12 mouse cellular contexts compared by ENCODE assay signal in the genomic region with DNA sequence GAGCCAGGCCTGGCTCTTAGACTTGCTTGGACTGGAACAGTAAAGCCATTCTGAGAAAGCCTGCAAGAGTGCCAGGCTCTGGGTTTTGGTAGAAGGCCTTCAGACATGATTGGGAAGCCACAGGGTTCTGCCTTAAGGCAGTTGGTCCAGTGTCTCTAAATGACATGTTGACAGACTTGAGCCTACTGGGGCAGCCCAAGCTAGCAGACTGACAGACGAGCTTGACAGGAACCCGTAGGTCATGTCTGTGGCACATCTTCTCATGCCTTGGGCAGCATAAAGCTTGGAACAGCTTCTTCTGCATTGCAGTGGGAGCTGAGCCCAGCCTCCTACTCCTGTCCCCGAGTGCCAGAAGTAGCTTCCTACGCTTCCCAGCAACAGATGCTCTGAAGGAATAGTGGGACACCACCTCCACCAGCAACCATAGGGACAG. TPM values are rescaled to one million over a fixed set of nuclear protein-coding genes. Genes with fewer than 3 reads are reported as not detected.
A peak's percentile ranks its signal among the peaks of the same experiment; 100 is the strongest.
DNase-seq lines count a peak whose midpoint lies in the region; ATAC-seq lines count a peak whose summit lies in the region.
"Had no signal": no experiment of that assay in that cellular context is flagged by ENCODE, and none has a peak within 500 bp of the region (broad histone marks: within the 10 kb centered on the region; RNA-seq: fewer than 3 reads in every experiment).

No protein-coding gene starts in this region.

- H3K9ac ChIP-seq in liver, embryonic 12.5 days, result no peak overlapping the region; the same call in 1 of the 2 replicates
- 0 out of 2 replicates have a peak overlapping the region, but pooled peaks have one; percentile 3 for H3K9ac ChIP-seq in hindbrain, embryonic 14.5 days
- no peak overlapping the region for H3K9ac ChIP-seq in neural tube, embryonic 15.5 days (replicated peaks)
- H3K9ac ChIP-seq: liver, embryonic 14.5 days had no signal

- no peaks in the 10 kb centered on the region for H3K9me3 ChIP-seq in liver, embryonic 12.5 days (replicated peaks)
- no peaks in the 10 kb centered on the region for H3K9me3 ChIP-seq in hindbrain, embryonic 14.5 days (ENCODE audit: control insufficient read depth, low read length)
- H3K9me3 ChIP-seq in neural tube, embryonic 15.5 days (replicated peaks), result no peaks in the 10 kb centered on the region
- H3K9me3 ChIP-seq: embryonic facial prominence, embryonic 12.5 days had no signal

- ATAC-seq in liver, embryonic 12.5 days, result no peak
- no peak for ATAC-seq in hindbrain, embryonic 14.5 days (ENCODE audit: low FRiP score)
- ATAC-seq in neural tube, embryonic 15.5 days (ENCODE audit: low FRiP score), result no peak
- no peak for ATAC-seq in megakaryocyte progenitor cell, adult 5-6 weeks (replicated peaks; ENCODE audit: poor library complexity)

- H3K4me1 ChIP-seq in liver, embryonic 12.5 days, result peaks cover 85% of the 10 kb centered on the region
- peaks cover 42% of the 10 kb centered on the region for H3K4me1 ChIP-seq in hindbrain, embryonic 14.5 days (replicated peaks; ENCODE audit: control insufficient read depth, insufficient read depth, low read length)
- H3K4me1 ChIP-seq in neural tube, embryonic 15.5 days, result peaks cover 68% of the 10 kb centered on the region

- H3K27me3 ChIP-seq in liver, embryonic 12.5 days (replicated peaks), result no peaks in the 10 kb centered on the region
- H3K27me3 ChIP-seq in hindbrain, embryonic 14.5 days (ENCODE audit: control insufficient read depth, insufficient read depth, low read length), result no peaks in the 10 kb centered on the region
- no peaks in the 10 kb centered on the region for H3K27me3 ChIP-seq in neural tube, embryonic 15.5 days (replicated peaks)
- H3K27me3 ChIP-seq: embryonic facial prominence, embryonic 12.5 days had no signal

- no peak overlapping the region for H3K4me3 ChIP-seq in liver, embryonic 12.5 days
- H3K4me3 ChIP-seq in hindbrain, embryonic 14.5 days (replicated peaks; ENCODE audit: low read length), result no peak overlapping the region
- no peak overlapping the region for H3K4me3 ChIP-seq in neural tube, embryonic 15.5 days (replicated peaks)
- H3K4me3 ChIP-seq: embryonic facial prominence, embryonic 12.5 days had no signal

- 72% methylated on average over 4 of the region's 4 CpGs for WGBS in liver, embryonic 12.5 days (ENCODE audit: insufficient replicate concordance)
- 73% methylated on average over 4 of the region's 4 CpGs for WGBS in hindbrain, embryonic 14.5 days
- WGBS in neural tube, embryonic 15.5 days, result 77% methylated on average over 4 of the region's 4 CpGs

- no peak overlapping the region for H3K4me2 ChIP-seq in liver, embryonic 12.5 days
- H3K4me2 ChIP-seq in hindbrain, embryonic 14.5 days (replicated peaks), result no peak overlapping the region
- H3K4me2 ChIP-seq in neural tube, embryonic 15.5 days, result no peak overlapping the region
- H3K4me2 ChIP-seq: embryonic facial prominence, embryonic 12.5 days had no signal

- peak; percentile 40 for DNase-seq in cerebellum, adult 8-10 months
- DNase-seq in cerebellum, postnatal 4 days (ENCODE audit: low spot score in 2 of 2), result no peak
- no peak for DNase-seq in liver
- no peak for DNase-seq in hindbrain, embryonic 14.5 days (ENCODE audit: low spot score)
- no peak for DNase-seq in ovary, adult 18-20 months (ENCODE audit: low spot score)
- DNase-seq: heart, postnatal 36 days; kidney, postnatal 14 days had no signal

- peak overlapping the region; percentile 46; the same call in 1 of the 2 replicates for H3K27ac ChIP-seq in liver, embryonic 12.5 days
- no peak overlapping the region for H3K27ac ChIP-seq in hindbrain, embryonic 14.5 days
- H3K27ac ChIP-seq in neural tube, embryonic 15.5 days (replicated peaks), result 0 out of 2 replicates have a peak overlapping the region, but pooled peaks have one; percentile 18
- H3K27ac ChIP-seq: liver, embryonic 14.5 days had no signal

- peaks cover 60% of the 10 kb centered on the region for H3K36me3 ChIP-seq in liver, embryonic 12.5 days
- H3K36me3 ChIP-seq in hindbrain, embryonic 14.5 days (replicated peaks; ENCODE audit: control insufficient read depth, insufficient read depth), result peaks cover 43% of the 10 kb centered on the region
- peaks cover 40% of the 10 kb centered on the region for H3K36me3 ChIP-seq in neural tube, embryonic 15.5 days

RNA-seq across cellular contexts. Expression of a gene that starts 5.2 kb away (rescaled TPM):
- 14.9 and 16.0 TPM in 2 replicates for polyA plus RNA-seq in liver, embryonic 12.5 days (2016; fragmentation: Nextera tagmentation; extraction: Ambion mirVana)
- polyA plus RNA-seq in hindbrain, embryonic 14.5 days (2014; fragmentation: Nextera tagmentation; extraction: Ambion mirVana), result 44.7 and 48.5 TPM in 2 replicates
- 48.4 and 50.4 TPM in 2 replicates for polyA plus RNA-seq in neural tube, embryonic 15.5 days (2015; fragmentation: Nextera tagmentation; extraction: Ambion mirVana)
- 11.5 and 13.1 TPM in 2 replicates for total RNA-seq in megakaryocyte progenitor cell, adult 5-6 weeks (2015)
- total RNA-seq in megakaryocyte progenitor cell, adult 5-6 weeks (2017), result 9.8 and 14.3 TPM in 2 replicates

RNA-seq across cellular contexts. Expression of a gene that starts 6.0 kb away (rescaled TPM):
- polyA plus RNA-seq in liver, embryonic 12.5 days (2016; fragmentation: Nextera tagmentation; extraction: Ambion mirVana), result 61.3 and 63.2 TPM in 2 replicates
- polyA plus RNA-seq in hindbrain, embryonic 14.5 days (2014; fragmentation: Nextera tagmentation; extraction: Ambion mirVana), result 174 and 197 TPM in 2 replicates
- polyA plus RNA-seq in neural tube, embryonic 15.5 days (2015; fragmentation: Nextera tagmentation; extraction: Ambion mirVana), result 139 and 156 TPM in 2 replicates
- 28.2 and 39.0 TPM in 2 replicates for total RNA-seq in megakaryocyte progenitor cell, adult 5-6 weeks (2015)
- total RNA-seq in megakaryocyte progenitor cell, adult 5-6 weeks (2017), result 40.0 and 43.5 TPM in 2 replicates

RNA-seq across cellular contexts. Expression of a gene that starts 21.0 kb away (rescaled TPM):
- 4.4 and 4.7 TPM in 2 replicates for polyA plus RNA-seq in liver, embryonic 12.5 days (2016; fragmentation: Nextera tagmentation; extraction: Ambion mirVana)
- polyA plus RNA-seq in hindbrain, embryonic 14.5 days (2014; fragmentation: Nextera tagmentation; extraction: Ambion mirVana), result 5.6 and 5.8 TPM in 2 replicates
- polyA plus RNA-seq in neural tube, embryonic 15.5 days (2015; fragmentation: Nextera tagmentation; extraction: Ambion mirVana), result 5.0 and 8.4 TPM in 2 replicates
- total RNA-seq in megakaryocyte progenitor cell, adult 5-6 weeks (2015), result 6.2 and 8.8 TPM in 2 replicates
- 6.0 and 8.8 TPM in 2 replicates for total RNA-seq in megakaryocyte progenitor cell, adult 5-6 weeks (2017)

RNA-seq across cellular contexts. Expression of a gene that starts 40.5 kb away (rescaled TPM):
- polyA plus RNA-seq in liver, embryonic 12.5 days (2016; fragmentation: Nextera tagmentation; extraction: Ambion mirVana), result 127 and 128 TPM in 2 replicates
- 5.9 and 6.8 TPM in 2 replicates for polyA plus RNA-seq in hindbrain, embryonic 14.5 days (2014; fragmentation: Nextera tagmentation; extraction: Ambion mirVana)
- polyA plus RNA-seq in neural tube, embryonic 15.5 days (2015; fragmentation: Nextera tagmentation; extraction: Ambion mirVana), result 8.7 and 20.5 TPM in 2 replicates
- total RNA-seq in megakaryocyte progenitor cell, adult 5-6 weeks (2015), result 73.2 and 79.5 TPM in 2 replicates
- total RNA-seq in megakaryocyte progenitor cell, adult 5-6 weeks (2017), result 39.1 and 48.3 TPM in 2 replicates

RNA-seq across cellular contexts. Expression of a gene that starts 53.4 kb away (rescaled TPM):
- polyA plus RNA-seq in liver, embryonic 12.5 days (2016; fragmentation: Nextera tagmentation; extraction: Ambion mirVana), result 1.5 TPM in 2 replicates
- 5.8 and 6.6 TPM in 2 replicates for polyA plus RNA-seq in hindbrain, embryonic 14.5 days (2014; fragmentation: Nextera tagmentation; extraction: Ambion mirVana)
- polyA plus RNA-seq in neural tube, embryonic 15.5 days (2015; fragmentation: Nextera tagmentation; extraction: Ambion mirVana), result 3.7 and 4.8 TPM in 2 replicates
- total RNA-seq in megakaryocyte progenitor cell, adult 5-6 weeks (2015), result not detected in 2 replicates
- total RNA-seq in megakaryocyte progenitor cell, adult 5-6 weeks (2017), result 0.04 and 0.17 TPM in 2 replicates
